Mouse (Mus musculus) myocyte (in vitro differentiated cells): ENCODE measurements at regions not wholly inside any gene's neighbourhood (a gene's known extent, or its start where the extent isn't known, plus 50 kb on each side); places are given as distances from the start of the nearest gene placed in this dataset.
A peak's percentile ranks its signal among the peaks of the same experiment; 100 is the strongest.

ENCODE experiments used
- H3K27me3 ChIP-seq: one replicate; pipeline ENCODE4 v1.6.1; 2011; ENCODE audit not compliant: control insufficient read depth, insufficient read depth, insufficient read length
- H3K36me3 ChIP-seq: one replicate; pipeline ENCODE4 v1.6.1; 2011; ENCODE audit not compliant: control insufficient read depth, insufficient read depth
- H3K4me2 ChIP-seq: one replicate; pipeline ENCODE4 v1.6.1; 2011; ENCODE audit warnings: low read depth, control low read depth
- H3K4me3 ChIP-seq: one replicate; pipeline ENCODE4 v1.5.1; 2011; ENCODE audit warnings: mild to moderate bottlenecking, control low read depth, moderate library complexity
- H3K79me2 ChIP-seq: one replicate; pipeline ENCODE4 v1.6.1; 2011; ENCODE audit not compliant: control insufficient read depth, insufficient read depth
- H3ac ChIP-seq: one replicate; pipeline ENCODE4 v1.6.1; 2011; ENCODE audit not compliant: control insufficient read depth, insufficient read length
- CEBPB ChIP-seq: IDR thresholded peaks from 2 replicates; pipeline ENCODE4 v1.6.1; 2011; ENCODE audit warnings: mild to moderate bottlenecking, moderate library complexity; ENCODE audit not compliant: poor library complexity, insufficient read depth, severe bottlenecking
- E2F4 ChIP-seq: IDR thresholded peaks from one replicate; pipeline ENCODE4 v1.6.1; 2011; ENCODE audit warnings: mild to moderate bottlenecking, control low read depth, moderate library complexity; ENCODE audit not compliant: insufficient read depth
- MAX ChIP-seq: IDR thresholded peaks from one replicate; pipeline ENCODE4 v1.6.1; 2011; ENCODE audit warnings: low read depth, mild to moderate bottlenecking, control low read depth
- MYOD1 ChIP-seq, 3 experiments: IDR thresholded peaks; one replicate each; pipeline ENCODE4 v1.6.1; 2011; ENCODE audit warnings: control low read depth in 2 of 3, low read depth in 2 of 3, mild to moderate bottlenecking in 2 of 3, moderate library complexity in 1 of 3; ENCODE audit not compliant: insufficient read length in 2 of 3, control insufficient read depth in 1 of 3
- MYOG ChIP-seq, 3 experiments: IDR thresholded peaks; one replicate each; pipeline ENCODE4 v1.6.1; 2011; ENCODE audit warnings: control low read depth in 2 of 3, low read depth in 2 of 3, mild to moderate bottlenecking in 2 of 3; ENCODE audit not compliant: insufficient read length in 2 of 3, control insufficient read depth in 1 of 3, insufficient read depth in 1 of 3
- POLR2A ChIP-seq: IDR thresholded peaks from one replicate; pipeline ENCODE4 v1.6.1; 2011; ENCODE audit warnings: low read depth, mild to moderate bottlenecking, control low read depth, moderate library complexity; ENCODE audit not compliant: insufficient read length
- POLR2AphosphoS2 ChIP-seq: IDR thresholded peaks from one replicate; pipeline ENCODE4 v1.6.1; 2011; ENCODE audit warnings: low read depth, control low read depth; ENCODE audit not compliant: insufficient read length
- REST ChIP-seq: IDR thresholded peaks from one replicate; pipeline ENCODE4 v1.6.1; 2011; ENCODE audit warnings: mild to moderate bottlenecking, control low read depth, moderate library complexity; ENCODE audit not compliant: insufficient read depth, insufficient read length
- SRF ChIP-seq: IDR thresholded peaks from one replicate; pipeline ENCODE4 v1.6.1; 2011; ENCODE audit warnings: low read depth; ENCODE audit not compliant: control insufficient read depth, insufficient read length
- TCF12 ChIP-seq: IDR thresholded peaks from one replicate; pipeline ENCODE4 v1.6.1; 2011; ENCODE audit warnings: mild to moderate bottlenecking, control low read depth; ENCODE audit not compliant: poor library complexity, insufficient read depth, severe bottlenecking
- TCF3 ChIP-seq: IDR thresholded peaks from one replicate; pipeline ENCODE4 v1.6.1; 2011; ENCODE audit warnings: low read depth, control low read depth; ENCODE audit not compliant: insufficient read length
- USF1 ChIP-seq: IDR thresholded peaks from one replicate; pipeline ENCODE4 v1.6.1; 2011; ENCODE audit warnings: low read depth, mild to moderate bottlenecking, control low read depth, moderate library complexity

DNA sequence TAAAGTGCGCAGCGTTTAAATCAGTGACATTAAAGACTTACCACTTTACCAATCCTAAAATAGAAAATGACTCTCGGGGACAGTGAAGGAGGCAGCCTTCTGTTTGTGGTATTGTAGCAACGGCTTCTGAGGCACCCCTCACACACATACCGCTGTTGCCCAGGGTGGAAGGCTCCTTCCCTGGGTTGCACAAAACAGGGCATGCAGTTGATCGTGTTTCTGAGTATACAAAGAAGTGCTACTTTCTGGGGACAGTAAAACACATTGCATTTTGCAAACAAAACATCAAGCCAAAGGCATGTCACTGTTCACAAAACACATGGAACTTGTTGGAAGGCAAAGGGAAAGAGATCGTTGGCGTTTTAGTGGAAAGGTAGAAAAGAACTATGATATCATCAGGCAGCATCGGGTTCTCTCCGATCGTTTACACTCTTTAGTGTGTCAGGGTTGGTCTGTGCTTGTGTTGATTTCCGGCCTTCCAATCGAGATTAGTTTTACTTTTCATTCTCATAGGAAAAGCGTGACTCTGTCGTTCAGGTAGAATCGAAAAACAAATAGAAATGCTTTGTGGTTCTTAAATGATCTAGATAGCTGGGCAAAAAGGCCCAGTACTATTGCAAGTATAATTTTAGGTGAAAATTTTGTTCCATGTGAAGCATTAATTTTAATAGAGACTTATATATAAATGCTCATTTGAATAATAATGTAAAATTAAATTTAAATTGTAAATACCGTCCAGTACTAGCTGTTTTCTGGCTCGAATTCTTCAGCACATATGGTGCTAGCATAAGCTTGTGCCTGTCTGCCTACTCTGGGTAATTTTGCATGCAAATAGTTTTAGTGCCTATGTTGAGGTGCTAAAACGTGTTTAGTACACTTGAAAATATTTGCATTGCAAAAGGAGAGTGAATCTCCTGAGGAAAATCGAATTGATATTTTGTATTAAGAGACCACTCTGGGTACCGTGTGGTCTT, 123.1 kb upstream of the Mpdz start:
- no peak overlapping the region for H3K4me2 ChIP-seq
- H3K27me3 ChIP-seq: no peaks in the 10 kb centered on the region
- no peaks in the 10 kb centered on the region for H3K79me2 ChIP-seq
- no peak overlapping the region for H3ac ChIP-seq
- no peaks in the 10 kb centered on the region for H3K36me3 ChIP-seq
- H3K4me3 ChIP-seq: no peak overlapping the region
- TF ChIP-seq TCF3: no peak
- TF ChIP-seq USF1: no peak
- no peak for TF ChIP-seq SRF
- TF ChIP-seq MYOG (IDR thresholded peaks at IDR 0.05; ENCODE audit: control insufficient read depth in 1 of 3, insufficient read depth in 1 of 3, insufficient read length in 2 of 3, low read depth in 2 of 3): no peak

DNA sequence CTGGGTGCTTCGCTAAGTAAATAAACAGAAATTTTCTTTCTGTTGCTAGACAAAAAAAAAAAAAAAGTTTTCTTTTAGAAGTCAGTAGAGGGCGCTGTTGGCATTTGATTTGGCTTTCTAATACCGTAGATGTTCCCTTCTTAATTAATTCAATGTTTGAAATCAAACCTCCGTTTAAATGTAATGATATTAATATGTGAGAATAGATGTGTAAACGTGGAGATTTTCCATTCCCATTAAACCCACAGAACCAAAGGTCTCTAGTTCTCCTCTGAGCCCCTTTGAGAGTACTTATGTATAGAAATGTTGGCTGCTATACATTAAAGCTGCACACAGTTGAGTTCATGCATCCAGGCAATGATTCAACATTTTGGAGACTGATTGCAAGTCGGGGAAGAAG, 121.8 kb upstream of the Mpdz start:
- TF ChIP-seq MYOD1 (IDR thresholded peaks at IDR 0.05; ENCODE audit: control insufficient read depth in 1 of 3, insufficient read length in 2 of 3, low read depth in 2 of 3) (no peak), USF1 (no peak), POLR2A (no peak), E2F4 (no peak), TCF12 (no peak), MAX (no peak), POLR2AphosphoS2 (no peak), SRF (no peak), REST (no peak), TCF3 (no peak), MYOG (IDR thresholded peaks at IDR 0.05; ENCODE audit: control insufficient read depth in 1 of 3, insufficient read depth in 1 of 3, insufficient read length in 2 of 3, low read depth in 2 of 3) (no peak), CEBPB (no peak)
- H3K4me3 ChIP-seq: no peak overlapping the region
- H3K4me2 ChIP-seq: peak overlapping the region; percentile 25
- H3K27me3 ChIP-seq: no peaks in the 10 kb centered on the region
- H3K79me2 ChIP-seq: no peaks in the 10 kb centered on the region
- no peaks in the 10 kb centered on the region for H3K36me3 ChIP-seq
- H3ac ChIP-seq: no peak overlapping the region

GRCm38 (mm10) chr4:81563574-81563973, 121.0 kb upstream of the Mpdz start:
- H3K4me2 ChIP-seq: no peak overlapping the region

GRCm38 (mm10) chr4:81561453-81561852, 118.8 kb upstream of the Mpdz start:
- H3K27me3 ChIP-seq: no peaks in the 10 kb centered on the region
- no peak overlapping the region for H3K4me3 ChIP-seq
- H3K36me3 ChIP-seq: no peaks in the 10 kb centered on the region
- TF ChIP-seq SRF: no peak
- TF ChIP-seq MYOD1 (IDR thresholded peaks at IDR 0.05; ENCODE audit: control insufficient read depth in 1 of 3, insufficient read length in 2 of 3, low read depth in 2 of 3): no peak
- no peak for TF ChIP-seq POLR2A
- TF ChIP-seq TCF12: no peak
- TF ChIP-seq E2F4: no peak
- no peak for TF ChIP-seq USF1
- no peak for TF ChIP-seq MYOG (IDR thresholded peaks at IDR 0.05; ENCODE audit: control insufficient read depth in 1 of 3, insufficient read depth in 1 of 3, insufficient read length in 2 of 3, low read depth in 2 of 3)
- no peak for TF ChIP-seq REST
- TF ChIP-seq TCF3: no peak
- TF ChIP-seq POLR2AphosphoS2: no peak
- no peak for TF ChIP-seq CEBPB
- no peak for TF ChIP-seq MAX
- no peaks in the 10 kb centered on the region for H3K79me2 ChIP-seq
- no peak overlapping the region for H3ac ChIP-seq
- no peak overlapping the region for H3K4me2 ChIP-seq

More at GRCm38 (mm10) chr4:81563574-81563973, 121.0 kb upstream of the Mpdz start:
- Histone ChIP-seq H3K4me3 (no peak overlapping the region), H3ac (no peak overlapping the region), H3K27me3 (no peaks in the 10 kb centered on the region), H3K36me3 (no peaks in the 10 kb centered on the region), H3K79me2 (no peaks in the 10 kb centered on the region)
- TF ChIP-seq MAX (no peak), TCF3 (no peak), REST (no peak), E2F4 (no peak), MYOG (IDR thresholded peaks at IDR 0.05; ENCODE audit: control insufficient read depth in 1 of 3, insufficient read depth in 1 of 3, insufficient read length in 2 of 3, low read depth in 2 of 3) (no peak), POLR2AphosphoS2 (no peak), MYOD1 (IDR thresholded peaks at IDR 0.05; ENCODE audit: control insufficient read depth in 1 of 3, insufficient read length in 2 of 3, low read depth in 2 of 3) (no peak), CEBPB (no peak), TCF12 (no peak), POLR2A (no peak), SRF (no peak), USF1 (no peak)

DNA sequence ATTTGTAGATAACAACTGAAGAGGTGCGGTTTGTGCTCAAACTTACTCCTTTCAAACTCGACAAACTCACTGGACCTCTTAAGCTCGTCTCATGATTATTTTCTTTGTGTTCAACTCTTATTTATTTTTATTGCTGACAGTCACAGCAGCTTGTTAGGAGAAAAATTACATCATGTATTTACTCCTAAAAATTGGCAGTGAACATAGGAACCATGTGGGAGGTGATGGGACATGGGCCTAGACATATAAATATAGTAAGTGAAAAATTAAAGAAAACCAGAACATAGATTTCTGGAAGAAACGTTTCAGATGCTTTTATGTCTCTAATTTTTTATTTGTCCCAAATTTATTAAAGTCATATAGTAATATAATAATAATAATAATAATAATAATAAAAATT, 108.2 kb upstream of the Mpdz start:
- no peaks in the 10 kb centered on the region for H3K27me3 ChIP-seq
- no peaks in the 10 kb centered on the region for H3K36me3 ChIP-seq
- H3ac ChIP-seq: no peak overlapping the region

More for the DNA sequence above, 108.2 kb upstream of the Mpdz start:
- TF ChIP-seq TCF12: no peak
- no peak for TF ChIP-seq POLR2A
- no peak for TF ChIP-seq REST
- TF ChIP-seq SRF: no peak
- no peak for TF ChIP-seq POLR2AphosphoS2
- no peak for TF ChIP-seq E2F4
- no peak for TF ChIP-seq MYOD1 (IDR thresholded peaks at IDR 0.05; ENCODE audit: control insufficient read depth in 1 of 3, insufficient read length in 2 of 3, low read depth in 2 of 3)
- no peak for TF ChIP-seq MAX
- TF ChIP-seq MYOG (IDR thresholded peaks at IDR 0.05; ENCODE audit: control insufficient read depth in 1 of 3, insufficient read depth in 1 of 3, insufficient read length in 2 of 3, low read depth in 2 of 3): no peak
- TF ChIP-seq TCF3: no peak
- TF ChIP-seq CEBPB: no peak
- TF ChIP-seq USF1: no peak
- H3K4me3 ChIP-seq: no peak overlapping the region
- H3K79me2 ChIP-seq: no peaks in the 10 kb centered on the region
- no peak overlapping the region for H3K4me2 ChIP-seq
